Mouse (Mus musculus) midbrain, embryonic 11.5 days (tissue): ENCODE measurements around the gene Ston1. TPM values are rescaled to one million over a fixed set of nuclear protein-coding genes. Genes with fewer than 3 reads are reported as not detected.

Source experiments
- ATAC-seq: fragments of 200-750 bp; cut with Nextera tagmentation; 2 replicates; pipeline ENCODE4 v1.8.0; 2017; ENCODE audit warnings: moderate TSS enrichment, moderate library complexity; ENCODE audit not compliant: low FRiP score
- DNase-seq: peaks from one replicate; pipeline ENCODE4 v3.0.0; 2015; ENCODE audit warnings: low spot score; ENCODE audit errors: missing footprints
- H3K27ac ChIP-seq: fragments of 300-500 bp; sonication (generic); 2 replicates; pipeline ENCODE4 v1.5.1; 2014; ENCODE audit warnings: low read depth, low read length
- H3K27me3 ChIP-seq: fragments of 300-500 bp; sonication (generic); 2 replicates; pipeline ENCODE4 v1.6.1; 2014; ENCODE audit warnings: mild to moderate bottlenecking, low read length, moderate library complexity, mixed read lengths; ENCODE audit not compliant: control insufficient read depth, insufficient read depth
- H3K36me3 ChIP-seq: fragments of 300-500 bp; sonication (generic); 2 replicates; pipeline ENCODE4 v1.6.1; 2014; ENCODE audit warnings: mild to moderate bottlenecking, low read length, moderate library complexity, mixed read lengths; ENCODE audit not compliant: control insufficient read depth, insufficient read depth
- H3K4me1 ChIP-seq: fragments of 300-500 bp; sonication (generic); 2 replicates; pipeline ENCODE4 v1.6.1; 2014; ENCODE audit warnings: low read length; ENCODE audit not compliant: control insufficient read depth, insufficient read depth
- H3K4me2 ChIP-seq: fragments of 300-500 bp; sonication (generic); 2 replicates; pipeline ENCODE4 v1.6.1; 2014; ENCODE audit warnings: mild to moderate bottlenecking, moderate library complexity
- H3K4me3 ChIP-seq: fragments of 300-500 bp; sonication (generic); 2 replicates; pipeline ENCODE4 v1.5.1; 2014; ENCODE audit warnings: low read depth, low read length
- H3K9ac ChIP-seq: fragments of 300-500 bp; sonication (generic); 2 replicates; pipeline ENCODE4 v1.6.1; 2014; ENCODE audit warnings: low read length
- H3K9me3 ChIP-seq: fragments of 300-500 bp; sonication (generic); 2 replicates; pipeline ENCODE4 v1.6.1; 2016; ENCODE audit warnings: low read length; ENCODE audit not compliant: control insufficient read depth
- WGBS: fragments of 180-500 bp; shearing (Covaris S2); extraction: QIAGEN DNeasy Blood & Tissue Kit; methylation state at CpG from one replicate; pipeline ENCODE4 v1.1.7; 2014; 5-methylcytosine and 5-hydroxymethylcytosine counted together
- polyA plus RNA-seq: library from polyadenylated mRNA; unstranded; fragments of >200 nt; fragmentation: Nextera tagmentation; extraction: Ambion mirVana; gene quantifications from 2 replicates; pipeline ENCODE4 v1.2.1, GENCODE M21; 2014

The Ston1 gene
- polyA plus RNA-seq, 1 experiment from 2014 or later: 2.9 TPM

DNA sequence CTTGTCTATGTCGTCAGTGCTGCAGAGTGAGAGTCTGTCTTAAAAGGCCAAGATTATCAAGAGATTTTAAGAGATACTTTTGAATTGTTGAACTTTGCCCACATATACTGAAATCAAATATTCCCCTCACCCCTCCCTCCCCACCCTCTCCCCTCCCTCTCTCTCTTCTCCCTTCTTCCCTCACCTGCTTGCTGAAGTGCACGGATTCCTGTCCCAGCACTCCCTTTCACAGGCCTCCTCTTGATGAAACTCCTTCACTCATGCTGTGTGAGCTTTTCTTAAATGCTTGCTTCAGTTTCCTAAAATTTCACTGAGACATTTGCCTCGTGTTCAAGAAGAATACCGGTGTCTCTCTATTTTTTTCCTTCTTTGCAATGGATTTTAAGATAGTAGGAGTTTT, 105.6 kb downstream of the Ston1 start:
- no peaks in the 10 kb centered on the region for H3K4me1 ChIP-seq
- no peaks in the 10 kb centered on the region for H3K36me3 ChIP-seq
- H3K4me3 ChIP-seq: no peak overlapping the region
- H3K9ac ChIP-seq: no peak overlapping the region
- H3K4me2 ChIP-seq: no peak overlapping the region
- no peak overlapping the region for H3K27ac ChIP-seq
- 50% methylated on average over 4 of the region's 4 CpGs for WGBS
- no peaks in the 10 kb centered on the region for H3K9me3 ChIP-seq
- no peak for DNase-seq
- H3K27me3 ChIP-seq: no peaks in the 10 kb centered on the region
- no peak for ATAC-seq

DNA sequence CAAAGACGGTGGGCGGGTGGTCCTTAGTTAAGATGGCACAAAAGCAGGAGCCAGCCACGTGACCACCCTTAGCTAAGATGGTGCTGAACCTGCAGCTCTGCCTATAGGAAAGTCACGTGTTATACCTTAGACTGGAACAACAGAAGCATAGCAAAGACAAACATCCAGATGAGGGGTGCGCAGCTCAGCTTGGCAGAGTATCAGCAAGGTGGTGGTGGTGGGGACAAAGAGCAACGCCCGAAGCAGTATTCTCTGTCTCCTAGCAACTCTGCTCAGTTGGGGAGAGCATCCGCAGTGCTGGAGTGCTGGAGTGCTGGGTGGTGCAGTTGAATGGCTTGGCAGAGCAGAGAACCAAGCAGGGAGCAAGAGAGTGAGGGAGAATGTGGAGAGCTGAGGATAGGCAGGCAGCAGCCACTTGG, 108.8 kb downstream of the Ston1 start:
- Histone ChIP-seq H3K9ac (no peak overlapping the region), H3K36me3 (no peaks in the 10 kb centered on the region), H3K4me1 (no peaks in the 10 kb centered on the region), H3K4me2 (no peak overlapping the region), H3K27ac (no peak overlapping the region), H3K4me3 (no peak overlapping the region), H3K9me3 (no peaks in the 10 kb centered on the region), H3K27me3 (no peaks in the 10 kb centered on the region)
- ATAC-seq (peak; percentile 80), DNase-seq (no peak)
- 16% methylated on average over 8 of the region's 8 CpGs for whole genome bisulfite sequencing

Other genes with a start within 250 kb of the Ston1 start
- gene Foxn2, start 157.0 kb upstream of the Ston1 start, polyA plus RNA-seq: 7.2 and 8.2 TPM in 2 replicates
- gene Ppp1r21, start 67.6 kb upstream of the Ston1 start, polyA plus RNA-seq: 22.7 and 24.0 TPM in 2 replicates
- 0.33 TPM in 1 of 2 replicates, not detected in the other for gene Gtf2a1l, start 71.0 kb downstream of the Ston1 start, polyA plus RNA-seq
- 0.37 and 0.46 TPM in 2 replicates for gene Lhcgr, start 194.3 kb downstream of the Ston1 start, polyA plus RNA-seq